Mouse (Mus musculus): ENCODE measurements around the gene Rhox4d.
"Not testable (repeated sequence)": the region's sequence is repeated elsewhere in the genome, so short reads cannot be mapped to it uniquely, and the experiment has no call there.

GRCm38 (mm10) chrX:37557112-37557511, 43.0 kb downstream of the Rhox4d start, which contains the start of gene Rhox4e:
- TF ChIP-seq CTCF, POLR2A (IDR thresholded peaks at IDR 0.05; ENCODE audit: extremely low read depth, insufficient read depth, low read length): not testable (repeated sequence)
